Mouse (Mus musculus) adrenal gland, adult 2 months (tissue): ENCODE results near the gene Vmn1r62. TPM values are rescaled to one million over a fixed set of nuclear protein-coding genes. Genes with fewer than 3 reads are reported as not detected.
"Not testable (repeated sequence)": the region's sequence is repeated elsewhere in the genome, so short reads cannot be mapped to it uniquely, and the experiment has no call there.

Source experiments
- DNase-seq: peaks from one replicate; pipeline ENCODE4 v3.0.0; 2021
- long read RNA-seq: library from polyadenylated mRNA; stranded (forward); transcript quantifications from one replicate; pipeline ENCODE4 v2.0.0, GENCODE M21; 2021
- polyA plus RNA-seq: library from polyadenylated mRNA; depleted of rRNA; stranded (reverse); fragments of >200 nt; gene quantifications from 2 replicates; pipeline ENCODE4 v1.2.3, GENCODE M21; 2012; rRNA removed
- total RNA-seq, 2 experiments: library from RNA; stranded (reverse); gene quantifications; 2 replicates each; pipeline ENCODE4 v1.2.3; 2021

The Vmn1r62 gene
- total RNA-seq (not detected), polyA plus RNA-seq (not detected in 2 replicates)
- long read RNA-seq = 0 reads

DNA sequence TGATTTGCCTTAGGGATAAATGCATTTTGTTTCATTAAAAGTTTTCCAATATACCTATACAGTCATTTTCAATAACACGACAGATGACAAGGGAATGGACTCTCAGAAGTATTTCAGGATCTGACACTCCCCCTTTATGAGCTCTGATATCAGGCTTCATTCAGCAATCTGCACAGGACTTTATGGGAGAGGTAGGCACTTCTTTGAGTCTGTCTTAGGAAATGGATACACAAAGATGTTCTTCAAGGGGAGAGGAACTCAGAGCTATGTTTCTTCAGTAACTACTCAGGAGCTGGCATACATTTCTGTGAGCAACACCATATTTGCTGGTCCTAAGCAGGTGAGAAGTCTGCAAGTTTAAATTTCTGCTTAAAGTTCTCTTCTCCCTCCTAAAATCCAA is at the start of gene Vmn1r62:
Vmn1r62 (plus strand) TSS at position 301 of the 400 bp plus-strand sequence.
- not testable (repeated sequence) for DNase-seq

Other genes with a start within 250 kb of the Vmn1r62 start
- gene Vmn1r59, start 216.9 kb upstream of the Vmn1r62 start, total RNA-seq = not detected
- gene Vmn1r59, start 216.9 kb upstream of the Vmn1r62 start, polyA plus RNA-seq = not detected in 2 replicates
- not detected for gene Vmn2r28, start 179.7 kb upstream of the Vmn1r62 start, total RNA-seq
- not detected in 2 replicates for gene Vmn2r28, start 179.7 kb upstream of the Vmn1r62 start, polyA plus RNA-seq
- not detected for gene Vmn1r60, start 126.3 kb upstream of the Vmn1r62 start, total RNA-seq
- not detected in 2 replicates for gene Vmn1r60, start 126.3 kb upstream of the Vmn1r62 start, polyA plus RNA-seq
- not detected for gene Vmn1r61, start 60.3 kb upstream of the Vmn1r62 start, total RNA-seq
- gene Vmn1r61, start 60.3 kb upstream of the Vmn1r62 start, polyA plus RNA-seq = not detected in 2 replicates
- gene Vmn1r63, start 131.8 kb downstream of the Vmn1r62 start, total RNA-seq = not detected
- not detected in 2 replicates for gene Vmn1r63, start 131.8 kb downstream of the Vmn1r62 start, polyA plus RNA-seq
- gene Vmn1r64, start 210.9 kb downstream of the Vmn1r62 start, total RNA-seq = not detected
- not detected in 2 replicates for gene Vmn1r64, start 210.9 kb downstream of the Vmn1r62 start, polyA plus RNA-seq